Mouse (Mus musculus) neural tube, embryonic 15.5 days (tissue): Measurements from ENCODE around the gene Tut7. TPM values are rescaled to one million over a fixed set of nuclear protein-coding genes. Genes with fewer than 3 reads are reported as not detected.
"Not testable (repeated sequence)": the region's sequence is repeated elsewhere in the genome, so short reads cannot be mapped to it uniquely, and the experiment has no call there.

ENCODE experiments used
- ATAC-seq: fragments of 200-750 bp; cut with Nextera tagmentation; 2 replicates; pipeline ENCODE4 v1.8.0; 2017; ENCODE audit warnings: mild to moderate bottlenecking, moderate TSS enrichment, moderate library complexity; ENCODE audit not compliant: low FRiP score
- H3K27ac ChIP-seq: fragments of 300-500 bp; sonication (generic); replicated peaks from 2 replicates; pipeline ENCODE4 v1.5.1; 2015; ENCODE audit warnings: mild to moderate bottlenecking, inconsistent platforms
- H3K27me3 ChIP-seq: fragments of 300-500 bp; sonication (generic); replicated peaks from 2 replicates; pipeline ENCODE4 v1.6.1; 2015; ENCODE audit warnings: inconsistent platforms
- H3K36me3 ChIP-seq: fragments of 300-500 bp; sonication (generic); 2 replicates; pipeline ENCODE4 v1.6.1; 2015; ENCODE audit warnings: inconsistent platforms
- H3K4me1 ChIP-seq: fragments of 300-500 bp; sonication (generic); 2 replicates; pipeline ENCODE4 v1.6.1; 2015; ENCODE audit warnings: inconsistent platforms
- H3K4me2 ChIP-seq: fragments of 300-500 bp; sonication (generic); 2 replicates; pipeline ENCODE4 v1.6.1; 2015; ENCODE audit warnings: inconsistent platforms, mild to moderate bottlenecking, moderate library complexity
- H3K4me3 ChIP-seq: fragments of 300-500 bp; sonication (generic); replicated peaks from 2 replicates; pipeline ENCODE4 v1.5.1; 2015; ENCODE audit warnings: mild to moderate bottlenecking, inconsistent platforms
- H3K9ac ChIP-seq: fragments of 300-500 bp; sonication (generic); replicated peaks from 2 replicates; pipeline ENCODE4 v1.6.1; 2015; ENCODE audit warnings: mild to moderate bottlenecking, inconsistent platforms
- H3K9me3 ChIP-seq: fragments of 300-500 bp; sonication (generic); replicated peaks from 2 replicates; pipeline ENCODE4 v1.6.1; 2016; ENCODE audit warnings: inconsistent platforms
- WGBS: fragments of 180-500 bp; shearing (Covaris S2); methylation state at CpG from one replicate; pipeline ENCODE4 v1.1.7; 2015; ENCODE audit warnings: mixed read lengths; 5-methylcytosine and 5-hydroxymethylcytosine counted together
- polyA plus RNA-seq: library from polyadenylated mRNA; unstranded; fragments of >200 nt; fragmentation: Nextera tagmentation; extraction: Ambion mirVana; gene quantifications from 2 replicates; pipeline ENCODE4 v1.2.1, GENCODE M21; 2015

Tut7 gene
- polyA plus RNA-seq, 1 experiment from 2014 or later = 41.7 TPM

DNA sequence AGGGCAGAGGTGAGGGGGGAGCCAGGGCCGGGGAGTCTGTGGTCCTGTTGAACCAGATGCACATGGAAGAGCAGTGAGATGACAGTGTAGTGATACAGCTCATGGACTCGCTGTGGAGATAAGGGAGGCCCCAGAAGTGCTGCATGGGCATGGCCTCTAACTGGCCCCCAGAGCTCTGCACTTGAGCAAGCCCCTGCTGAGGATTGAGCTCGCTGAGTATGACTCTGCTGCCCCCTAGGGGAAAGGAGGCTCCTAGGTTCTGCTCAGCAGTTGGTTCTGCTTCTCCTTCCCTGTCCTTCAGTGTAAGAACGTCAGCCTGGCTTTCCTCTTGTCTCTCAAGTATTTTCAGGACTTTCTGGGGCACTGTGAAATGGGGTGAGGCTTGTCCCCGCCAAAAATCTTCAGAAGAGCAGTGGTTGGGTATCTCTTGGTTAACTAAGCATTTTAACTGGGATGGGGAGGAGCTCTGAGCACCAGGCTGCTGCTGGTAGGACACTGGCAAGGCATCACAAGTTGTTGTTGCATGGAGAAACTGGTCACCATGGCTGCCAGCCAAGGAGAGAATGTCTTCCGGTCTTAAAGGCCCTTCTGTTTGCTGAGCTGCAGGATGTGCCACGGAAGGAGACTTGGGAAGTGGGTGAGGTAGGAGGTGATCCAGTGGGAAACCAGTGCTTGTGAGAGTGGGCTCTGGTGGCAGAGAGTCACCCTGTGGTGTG lies 94.4 kb downstream of the Tut7 start:
- 27% methylated on average over 7 of the region's 7 CpGs for WGBS
- peak; percentile 85 for ATAC-seq

DNA sequence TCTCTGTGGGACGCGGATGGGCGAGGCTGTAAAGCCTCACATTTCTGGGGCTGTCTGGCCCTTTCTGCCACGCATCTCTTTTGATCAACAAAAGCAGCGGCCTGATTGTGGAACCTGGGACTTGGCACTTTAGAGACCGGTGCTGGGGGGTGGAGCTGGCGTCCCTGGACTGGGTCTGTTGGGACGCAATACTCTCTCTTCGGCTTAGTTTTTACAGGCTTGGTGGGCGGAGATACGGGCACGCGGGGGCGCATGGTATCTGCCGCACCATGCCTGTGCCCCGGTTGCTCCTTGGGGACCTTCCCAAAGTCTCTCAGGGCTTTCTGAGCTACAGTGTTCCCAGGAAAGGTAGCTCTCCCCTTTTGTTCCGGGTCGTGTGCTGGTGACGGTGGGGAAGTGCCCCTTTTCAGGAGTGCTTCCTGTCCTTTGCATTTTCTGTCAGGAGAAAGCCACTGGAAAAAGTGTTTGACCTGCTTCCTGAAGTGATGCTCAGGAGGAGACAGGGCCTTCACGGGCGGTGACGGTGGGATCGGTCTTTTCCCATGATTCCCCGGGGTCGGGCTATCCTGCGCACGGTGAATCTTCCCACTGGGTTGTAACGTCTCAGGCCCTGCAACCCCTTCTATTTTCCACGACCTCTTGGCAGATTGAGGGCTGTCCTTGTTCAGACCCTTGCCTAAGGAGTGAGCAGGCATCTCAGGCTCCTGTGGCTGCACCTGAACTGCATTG lies 96.6 kb downstream of the Tut7 start:
- Histone ChIP-seq H3K4me2 (peak overlapping the region; percentile 45), H3K27ac (no peak overlapping the region), H3K9ac (no peak overlapping the region), H3K9me3 (no peaks in the 10 kb centered on the region), H3K27me3 (0 out of 2 replicates have a peak, but pooled peaks cover 5% of the 10 kb centered on the region), H3K36me3 (no peaks in the 10 kb centered on the region), H3K4me3 (no peak overlapping the region; the same call in 1 of the 2 replicates), H3K4me1 (peaks cover 19% of the 10 kb centered on the region)
- no peak for ATAC-seq
- 27% methylated on average over 29 of the region's 29 CpGs for WGBS

More for the DNA sequence above, 94.4 kb downstream of the Tut7 start:
- H3K27me3 ChIP-seq = 0 out of 2 replicates have a peak, but pooled peaks cover 5% of the 10 kb centered on the region
- H3K4me1 ChIP-seq = peaks cover 19% of the 10 kb centered on the region
- H3K36me3 ChIP-seq = no peaks in the 10 kb centered on the region
- H3K27ac ChIP-seq = no peak overlapping the region
- H3K4me2 ChIP-seq = no peak overlapping the region
- H3K4me3 ChIP-seq = no peak overlapping the region
- no peak overlapping the region for H3K9ac ChIP-seq
- no peaks in the 10 kb centered on the region for H3K9me3 ChIP-seq

GRCm38 (mm10) chr13:59722089-59722488 lies 100.9 kb downstream of the Tut7 start:
- not testable (repeated sequence) for H3K9ac ChIP-seq, H3K27me3 ChIP-seq, H3K9me3 ChIP-seq, H3K4me3 ChIP-seq, ATAC-seq, H3K4me2 ChIP-seq, H3K27ac ChIP-seq, H3K36me3 ChIP-seq
- H3K4me1 ChIP-seq = peaks cover 16% of the 10 kb centered on the region
- 77% methylated on average over 1 of the region's 1 CpGs for WGBS

Other genes with a start within 250 kb of the Tut7 start
- gene Agtpbp1, start 237.9 kb downstream of the Tut7 start, polyA plus RNA-seq = 67.4 and 72.5 TPM in 2 replicates
- 123 and 131 TPM in 2 replicates for gene Naa35, start 237.9 kb downstream of the Tut7 start, polyA plus RNA-seq
- gene Golm1, start 147.3 kb downstream of the Tut7 start, polyA plus RNA-seq = 19.1 and 23.8 TPM in 2 replicates
- gene 4921517D22Rik, start 129.0 kb downstream of the Tut7 start, polyA plus RNA-seq = not detected in 2 replicates
- gene Spata31d1a, start 112.8 kb downstream of the Tut7 start, polyA plus RNA-seq = 0.03 and 0.13 TPM in 2 replicates
- not detected in 2 replicates for gene Spata31d1b, start 110.9 kb downstream of the Tut7 start, polyA plus RNA-seq
- gene Spata31d1d, start 91.4 kb downstream of the Tut7 start, polyA plus RNA-seq = not detected in 2 replicates
- 0.14 and 0.22 TPM in 2 replicates for gene 1700014D04Rik, start 76.4 kb downstream of the Tut7 start, polyA plus RNA-seq
- 158 and 171 TPM in 2 replicates for gene Isca1, start 53.3 kb downstream of the Tut7 start, polyA plus RNA-seq
- not detected in 2 replicates for gene Gm49354, start 40.9 kb downstream of the Tut7 start, polyA plus RNA-seq